Mouse (Mus musculus) thymus, postnatal 36 days (tissue): Measurements from ENCODE around the gene Sipa1l3.

Source experiments
- DNase-seq, 2 experiments: peaks; one replicate each; pipeline ENCODE4 v3.0.0; 2022; ENCODE audit warnings: mixed read lengths in 2 of 2

Gene Sipa1l3

DNA sequence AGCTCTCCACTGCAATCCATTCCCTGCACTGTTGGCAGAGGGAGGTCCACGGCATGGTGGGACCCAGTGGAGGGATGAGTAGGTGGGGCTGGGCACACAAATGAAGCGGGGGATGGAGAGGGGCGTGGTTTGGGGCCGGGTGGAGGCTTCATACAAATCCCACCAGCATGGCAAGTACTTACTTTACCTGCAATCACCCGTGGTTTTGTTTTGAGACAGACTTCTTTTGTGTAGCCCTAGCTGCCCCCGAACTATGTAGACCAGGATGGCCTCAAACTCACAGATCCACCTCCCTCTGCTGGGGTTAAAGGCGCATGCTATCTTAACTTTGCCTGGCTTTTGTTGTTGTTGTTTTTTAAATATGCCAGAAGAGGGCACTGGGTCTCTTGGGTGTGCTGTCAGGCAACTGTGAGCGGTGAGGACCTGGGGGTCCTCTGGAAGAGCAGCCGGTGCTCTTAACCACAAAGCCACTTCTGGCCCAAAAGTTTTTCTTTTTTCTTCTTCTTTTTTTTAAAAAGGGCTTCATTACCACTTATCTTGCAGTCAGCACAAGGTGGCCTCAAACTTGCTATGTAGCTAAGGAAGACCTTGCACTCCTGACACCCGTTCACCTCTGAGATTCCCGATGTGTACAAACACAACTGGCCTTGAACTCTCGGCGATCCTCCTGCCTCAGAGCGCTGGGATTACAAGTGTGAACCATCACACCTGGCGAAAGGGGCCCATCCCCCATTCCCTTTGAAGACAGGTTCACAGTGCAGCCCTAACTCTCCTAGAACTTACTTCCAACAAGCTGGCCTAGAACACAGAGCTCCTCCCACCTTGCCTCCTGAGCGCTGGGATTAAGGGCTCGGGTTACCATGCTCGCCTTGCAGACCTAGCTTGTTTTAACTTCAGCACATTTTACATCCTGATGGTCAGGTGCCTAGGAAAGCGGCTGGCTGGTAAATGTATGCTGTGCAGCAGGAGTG lies 198.8 kb downstream of the Sipa1l3 start:
- peak; percentile 43 to 63 for DNase-seq

DNA sequence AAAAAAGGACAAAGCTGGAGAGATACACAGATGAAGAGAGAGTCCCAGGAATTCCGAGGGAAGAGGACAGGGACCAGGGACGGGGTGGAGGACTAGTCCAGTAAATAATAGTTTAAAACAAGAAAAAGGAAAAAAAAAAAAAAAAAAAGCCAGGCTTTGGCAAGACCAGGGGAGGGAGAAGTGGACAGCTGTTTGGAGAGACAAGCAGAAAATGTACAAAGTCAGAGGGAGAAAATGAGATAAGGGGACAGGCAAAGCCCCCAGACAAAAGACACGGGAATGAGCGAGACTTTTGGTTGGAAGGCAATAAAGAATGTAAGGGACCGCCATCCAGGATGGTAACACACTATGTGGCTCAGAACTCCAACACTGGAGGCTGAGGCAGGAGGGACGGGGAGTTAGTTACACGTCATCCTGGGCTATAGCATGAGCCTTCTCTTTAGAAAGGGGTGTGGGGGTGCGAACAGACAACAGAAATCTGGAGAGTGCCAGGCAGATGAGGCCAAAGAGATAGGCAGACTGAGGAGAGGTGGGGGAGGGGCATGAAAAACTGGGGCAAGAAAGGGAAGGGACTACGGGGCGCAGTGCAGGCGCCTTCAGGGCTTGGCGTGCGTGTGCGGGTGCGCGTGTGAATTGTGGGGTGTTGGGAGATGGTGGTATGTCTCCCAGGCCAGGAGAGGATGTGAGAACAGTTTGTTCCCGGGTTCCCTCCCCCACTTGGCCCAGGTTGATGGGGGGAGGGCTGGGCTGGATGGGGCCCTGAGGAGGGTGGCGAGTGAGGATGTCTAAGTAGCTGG lies 200.1 kb downstream of the Sipa1l3 start:
- peak; percentile 43 to 51 for DNase-seq

DNA sequence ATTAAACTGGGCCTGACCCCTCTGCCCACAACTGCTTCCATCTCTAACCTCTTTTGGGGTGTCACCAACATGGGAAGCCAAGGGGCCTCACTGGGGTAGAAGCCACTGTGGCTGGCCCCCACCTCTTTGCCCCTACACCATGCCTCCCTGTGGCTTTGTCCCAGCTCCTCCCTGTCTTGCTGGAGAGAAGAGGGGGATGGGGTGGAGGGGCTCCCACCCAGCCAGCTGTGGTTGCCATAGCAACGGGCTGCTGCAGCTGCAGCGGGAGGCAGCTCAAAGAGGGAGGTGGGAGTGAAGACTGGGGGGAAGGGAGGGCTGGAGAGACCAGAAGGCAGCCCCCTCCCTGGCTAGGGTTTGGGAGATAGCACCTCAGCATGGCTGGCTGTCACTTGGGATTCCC lies 200.9 kb downstream of the Sipa1l3 start:
- peak; percentile 52 to 77 for DNase-seq

DNA sequence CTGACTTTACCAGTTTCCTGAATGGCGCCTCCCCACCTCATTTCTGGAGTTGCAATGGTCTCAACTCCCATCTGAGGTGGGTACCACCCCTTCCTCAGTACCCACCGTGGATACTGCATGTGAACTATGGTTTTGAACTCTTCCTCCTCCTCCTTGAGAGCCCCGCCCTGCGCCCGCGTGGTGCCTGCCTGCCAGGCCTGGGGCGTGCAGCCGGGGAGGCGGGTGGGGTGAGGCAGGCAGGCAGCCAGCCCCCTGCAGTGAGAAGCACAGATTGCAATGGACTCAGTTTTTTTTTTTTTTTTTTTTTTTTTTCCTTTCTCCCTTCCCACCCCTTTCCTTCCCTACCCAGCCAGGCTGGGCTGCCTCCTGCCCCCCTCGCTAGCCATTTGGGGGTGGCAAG lies 201.5 kb downstream of the Sipa1l3 start:
- DNase-seq, result peak; percentile 38 to 70

DNA sequence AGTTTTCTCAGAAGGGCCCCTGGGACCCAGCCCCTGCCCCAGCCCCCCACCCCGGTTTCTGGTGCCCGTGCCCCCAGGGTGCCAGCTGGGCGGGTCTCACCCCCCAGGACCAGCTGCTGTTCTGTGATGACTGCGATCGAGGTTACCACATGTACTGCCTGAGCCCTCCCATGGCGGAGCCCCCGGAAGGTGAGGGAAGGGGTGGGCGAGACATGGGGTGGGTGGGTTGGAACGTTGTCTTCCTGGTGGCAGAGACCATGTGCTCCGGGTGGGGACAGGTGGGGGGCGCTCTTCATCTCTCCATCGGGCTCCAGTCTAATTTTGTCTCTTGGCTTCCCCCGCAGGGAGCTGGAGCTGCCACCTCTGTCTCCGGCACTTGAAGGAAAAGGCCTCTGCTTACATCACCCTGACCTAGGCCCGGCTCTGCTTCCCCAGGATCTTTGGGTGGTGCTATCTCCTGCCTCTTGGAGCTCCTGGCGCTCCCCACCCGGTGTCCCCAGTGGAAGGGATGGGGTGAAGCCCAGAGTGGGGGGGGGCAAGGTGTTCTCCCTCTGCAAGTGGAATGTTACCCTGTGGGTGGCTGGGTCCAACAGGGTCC lies 202.2 kb downstream of the Sipa1l3 start:
- DNase-seq, result no peak

DNA sequence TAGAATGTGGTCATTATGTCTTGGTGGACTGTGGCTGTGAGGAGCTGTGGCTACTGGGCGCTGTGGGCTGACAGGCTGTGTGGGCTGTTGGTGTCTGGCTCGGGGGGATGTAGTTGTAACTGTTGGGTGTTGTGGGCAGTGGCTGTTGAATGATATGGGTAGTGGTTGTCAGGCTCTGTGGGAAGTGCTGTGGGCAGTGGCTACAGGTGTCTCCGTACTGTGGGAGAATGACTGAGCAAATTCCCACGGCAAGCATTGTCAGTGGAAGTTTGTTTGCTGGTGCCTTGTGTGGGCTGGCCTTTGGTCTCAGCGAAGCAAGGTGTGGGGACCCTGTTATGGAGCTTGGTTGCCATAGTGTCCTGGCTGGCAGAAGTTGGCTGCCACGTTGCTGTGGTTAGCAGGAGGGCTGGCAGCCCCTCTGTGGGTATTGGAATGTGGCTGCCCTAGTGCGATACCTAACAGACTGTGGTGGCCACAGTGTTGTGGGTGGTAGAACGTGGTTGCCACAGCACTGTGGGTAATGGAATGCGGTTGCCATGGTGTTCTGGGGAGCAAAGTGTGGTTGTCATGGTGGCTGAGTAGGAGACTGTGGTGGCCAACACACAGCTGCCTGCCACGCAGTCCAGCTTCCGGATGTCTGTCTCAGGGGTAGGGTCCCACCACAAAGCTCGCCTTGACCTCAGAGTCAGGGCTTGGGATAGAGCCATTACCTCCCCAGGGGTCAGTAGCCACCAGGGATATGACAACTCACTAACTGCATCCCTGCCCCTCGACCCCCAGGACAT lies 203.4 kb downstream of the Sipa1l3 start:
- DNase-seq, result no peak

DNA sequence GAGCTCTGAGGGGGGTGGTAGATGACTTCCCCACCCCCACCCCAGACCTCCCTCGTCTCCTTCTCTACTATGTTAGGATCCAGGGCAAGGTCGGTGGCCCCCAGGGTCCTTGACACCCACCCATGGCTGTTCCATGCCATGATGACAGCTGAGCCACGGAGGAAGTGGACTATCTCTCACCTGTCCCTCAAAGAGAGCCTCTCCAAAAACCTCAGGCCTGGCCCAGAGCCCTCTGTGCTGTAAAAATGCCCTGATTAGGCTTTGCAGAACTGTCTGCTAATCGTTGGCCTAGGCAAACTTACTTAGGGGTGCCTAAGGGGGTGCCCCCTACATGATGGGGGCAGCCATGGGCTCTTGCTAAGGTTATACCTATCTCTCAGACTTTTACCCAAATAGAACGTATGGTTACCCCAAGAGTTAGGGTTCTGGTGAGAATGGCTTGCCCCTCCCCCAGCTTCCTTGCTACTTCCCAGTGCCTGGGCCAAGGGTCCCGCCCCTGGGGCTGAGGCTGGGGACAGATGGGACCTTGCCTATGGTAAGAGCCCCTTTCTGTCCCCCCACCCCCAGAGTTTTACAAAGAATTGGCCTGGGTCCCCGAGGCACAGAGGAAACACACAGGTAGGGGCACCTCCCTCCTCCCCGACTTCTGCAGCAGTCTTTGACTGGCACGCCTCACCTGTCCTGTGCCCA lies 204.7 kb downstream of the Sipa1l3 start:
- DNase-seq, result no peak

DNA sequence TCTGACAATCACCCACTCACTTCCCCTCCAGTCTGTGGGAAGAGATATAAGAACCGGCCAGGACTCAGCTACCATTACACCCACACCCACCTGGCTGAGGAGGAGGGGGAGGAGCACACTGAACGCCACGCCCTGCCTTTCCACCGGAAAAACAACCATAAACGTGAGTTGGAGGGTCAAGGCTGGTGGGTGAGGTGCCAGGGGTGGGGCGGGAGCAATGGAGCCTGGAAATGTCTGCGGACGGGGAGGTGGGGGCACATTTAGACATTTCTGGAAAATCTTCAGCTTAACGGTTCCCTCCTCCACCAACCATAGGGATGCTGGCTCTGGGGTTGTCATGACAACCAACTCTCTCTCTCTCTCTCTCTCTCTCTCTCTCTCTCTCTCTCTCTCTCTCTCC lies 205.4 kb downstream of the Sipa1l3 start:
- no peak for DNase-seq

DNA sequence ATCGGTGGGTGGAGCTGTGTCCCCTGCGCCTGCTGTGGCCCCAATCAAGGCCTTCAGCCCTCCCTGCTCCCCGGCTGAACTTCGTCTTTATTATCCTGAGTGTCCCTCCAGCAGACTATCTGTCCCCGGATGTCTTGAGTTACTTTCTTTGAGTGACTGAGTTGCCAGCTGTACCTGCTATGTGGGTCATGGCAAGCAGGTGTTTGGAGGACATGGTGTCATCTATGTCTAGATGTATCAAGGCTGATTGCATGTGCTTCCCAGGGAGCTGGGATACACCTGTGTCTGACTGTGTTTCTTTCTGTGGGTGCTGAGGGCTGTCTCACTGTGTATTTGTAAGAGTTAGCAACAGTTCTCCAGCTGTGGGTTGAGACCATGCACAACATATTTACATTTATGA lies 208.7 kb downstream of the Sipa1l3 start:
- DNase-seq, result peak in 1 of 2 experiments; percentile 49

DNA sequence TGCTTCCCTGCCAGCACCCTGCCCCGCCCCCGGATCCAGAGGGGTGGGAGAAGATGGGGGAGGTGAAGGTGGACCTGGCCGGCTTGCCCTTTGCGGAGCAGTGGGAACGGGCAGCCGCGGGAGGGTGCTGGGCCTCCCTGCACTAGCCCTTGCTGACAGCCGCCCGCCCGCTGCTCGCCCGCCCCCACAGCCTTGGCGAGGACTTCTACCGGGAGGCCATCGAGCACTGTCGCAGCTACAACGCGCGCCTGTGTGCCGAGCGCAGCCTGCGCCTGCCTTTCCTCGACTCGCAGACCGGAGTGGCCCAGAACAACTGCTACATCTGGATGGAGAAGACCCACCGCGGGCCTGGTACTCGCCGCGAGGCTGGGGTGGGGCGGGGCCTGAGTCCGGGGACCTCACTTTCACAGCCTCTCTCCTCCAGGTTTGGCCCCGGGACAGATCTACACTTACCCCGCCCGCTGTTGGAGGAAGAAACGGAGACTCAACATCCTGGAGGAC lies 209.2 kb downstream of the Sipa1l3 start:
- peak; percentile 48 to 60 for DNase-seq

DNA sequence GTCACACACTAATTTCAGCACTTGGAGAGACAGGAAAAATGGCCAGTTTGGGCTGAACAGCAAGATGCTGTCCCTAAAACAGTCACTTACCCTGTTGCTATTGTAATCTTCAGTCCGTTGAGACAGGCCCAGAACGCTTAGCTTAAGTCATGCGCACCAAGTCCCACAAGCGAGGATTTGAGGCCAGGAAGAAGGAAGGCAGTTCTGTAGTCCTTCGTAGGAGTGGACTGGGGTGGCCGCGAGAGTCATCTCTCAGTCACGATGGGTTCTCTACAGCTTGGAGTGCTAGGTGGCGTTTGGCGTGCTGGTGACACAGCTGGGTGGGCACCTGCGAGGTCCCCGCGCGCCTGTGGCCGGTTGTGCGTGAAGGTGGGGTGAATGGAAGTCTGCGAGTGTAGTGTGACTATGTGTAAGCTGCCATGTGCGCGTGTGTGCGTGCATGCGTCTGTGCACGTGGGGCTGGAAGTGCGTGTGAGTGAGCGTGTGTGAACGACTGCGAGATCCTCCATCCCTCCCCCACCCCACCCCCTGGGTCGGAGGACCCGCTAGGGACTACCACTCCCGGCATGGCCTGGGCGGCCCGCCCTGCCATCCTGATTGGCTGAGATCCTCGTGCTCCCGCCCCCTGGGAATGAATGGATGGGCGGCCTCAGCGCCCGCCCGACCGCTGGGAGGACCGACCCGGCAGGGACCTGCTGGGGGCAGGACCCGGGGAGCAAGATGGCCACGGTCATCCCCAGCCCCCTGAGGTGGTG lies 210.9 kb downstream of the Sipa1l3 start:
- peak; percentile 82 to 84 for DNase-seq

DNA sequence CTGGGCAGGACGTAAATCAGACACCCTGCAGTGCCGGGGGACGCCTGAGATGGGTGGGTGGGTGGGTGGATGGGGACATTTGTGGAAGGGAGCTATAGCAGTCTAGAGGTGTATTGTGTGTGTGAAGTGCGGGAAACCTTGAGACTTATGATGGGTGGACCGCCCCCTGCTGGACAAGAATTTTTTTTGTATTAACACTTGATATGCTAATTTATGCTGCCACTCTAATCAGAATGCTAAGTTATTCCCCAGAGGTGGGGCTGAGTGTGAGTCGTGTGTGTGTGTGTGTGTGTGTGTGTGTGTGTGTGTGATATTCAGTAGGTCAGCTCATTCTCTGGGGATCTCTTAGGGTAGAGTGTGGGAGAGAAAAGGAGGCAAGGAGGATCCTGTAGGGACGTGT lies 211.8 kb downstream of the Sipa1l3 start:
- no peak for DNase-seq

DNA sequence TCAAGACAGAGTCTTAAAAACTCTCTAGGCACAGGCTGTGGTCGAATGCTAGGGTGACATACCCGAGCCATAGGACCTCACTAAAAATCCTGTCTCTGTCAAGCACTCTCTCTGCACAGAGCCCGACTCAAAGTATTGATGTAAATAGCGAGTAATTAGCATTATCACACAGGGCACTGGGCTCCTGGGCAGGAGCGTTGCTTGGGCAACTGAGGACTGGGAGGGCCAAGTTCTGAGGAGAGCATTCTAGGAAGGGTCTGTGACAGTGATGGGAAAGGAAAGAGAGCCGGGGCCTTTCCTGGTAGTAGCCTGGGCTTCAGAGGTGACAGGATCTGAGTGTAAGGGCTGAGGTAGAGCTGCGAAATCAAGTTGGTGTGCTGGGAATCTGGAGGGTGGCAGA lies 212.3 kb downstream of the Sipa1l3 start:
- DNase-seq, result no peak

DNA sequence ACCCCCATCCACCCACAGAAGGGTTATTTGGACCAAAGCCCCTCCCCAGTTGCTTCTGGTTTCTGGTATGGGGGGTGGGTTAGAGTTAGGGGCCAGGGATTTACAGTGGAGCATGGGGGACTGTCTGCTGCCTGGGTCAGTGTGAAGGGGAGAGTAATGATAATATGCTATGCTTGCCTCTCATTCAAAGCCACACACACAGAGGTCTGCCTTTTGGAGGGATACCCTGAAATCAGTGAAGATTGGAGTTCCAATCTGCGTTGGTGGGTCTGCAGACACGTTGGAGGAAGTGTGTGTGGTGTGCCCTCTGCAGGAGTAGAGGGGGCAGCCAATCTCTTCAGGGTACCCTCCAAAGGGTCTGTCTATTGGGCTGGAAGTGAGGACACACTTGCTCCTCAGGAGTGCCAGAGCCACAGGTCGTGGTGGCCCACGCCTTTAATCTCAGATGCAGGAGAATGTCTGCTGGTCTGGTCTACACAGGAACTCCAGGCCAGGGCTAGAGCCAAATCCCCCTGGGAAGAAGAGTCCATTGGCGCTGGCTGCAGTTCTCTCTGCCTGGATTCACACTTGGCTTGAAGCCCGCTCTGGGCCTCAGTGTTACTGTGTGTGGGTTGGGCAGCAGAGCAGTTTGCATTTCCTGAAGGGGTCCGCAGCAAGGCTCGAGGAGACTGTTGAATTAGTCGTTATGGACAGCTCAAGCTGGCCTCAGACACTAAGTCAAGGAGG lies 213.0 kb downstream of the Sipa1l3 start:
- DNase-seq, result no peak

DNA sequence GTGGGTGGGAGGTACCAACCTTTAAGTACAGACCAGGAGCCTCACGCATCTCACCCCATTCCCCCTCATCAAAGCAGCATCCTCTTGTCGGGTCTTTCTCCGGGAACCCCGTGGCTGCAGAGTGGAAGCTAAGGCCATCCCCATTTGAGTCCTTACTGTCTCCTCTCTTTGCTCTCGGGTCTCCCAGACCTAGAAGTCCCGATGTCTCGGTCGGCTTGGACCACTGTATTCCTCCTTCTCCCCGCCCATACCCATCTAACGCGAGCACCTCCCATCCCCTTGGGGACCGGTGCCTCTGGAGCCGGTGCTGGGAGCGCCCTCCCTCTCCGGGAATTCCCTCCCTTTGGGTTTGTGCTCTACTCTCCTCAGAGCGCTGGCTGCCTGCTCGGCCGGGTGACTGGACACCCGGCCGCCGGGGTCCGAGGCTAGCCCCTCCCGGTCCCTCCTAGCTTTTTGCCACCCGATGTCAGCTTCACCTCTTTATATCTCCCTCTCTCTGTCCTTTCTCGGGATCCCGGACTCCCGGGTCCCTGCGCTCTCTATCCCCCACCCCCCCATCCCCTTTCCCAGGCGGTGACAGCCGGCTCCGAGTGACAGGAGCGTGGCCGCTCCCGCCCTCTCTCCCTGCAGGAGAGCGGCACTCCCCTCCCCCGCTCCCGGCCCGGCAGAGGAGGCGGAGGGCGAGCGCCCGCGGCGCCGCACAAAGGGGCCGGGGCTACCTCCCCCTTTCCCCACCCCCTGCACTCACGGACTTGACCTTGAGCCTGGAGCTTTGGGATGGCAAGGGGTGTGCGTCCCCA lies 213.8 kb downstream of the Sipa1l3 start:
- peak in 1 of 2 experiments; percentile 26 for DNase-seq

DNA sequence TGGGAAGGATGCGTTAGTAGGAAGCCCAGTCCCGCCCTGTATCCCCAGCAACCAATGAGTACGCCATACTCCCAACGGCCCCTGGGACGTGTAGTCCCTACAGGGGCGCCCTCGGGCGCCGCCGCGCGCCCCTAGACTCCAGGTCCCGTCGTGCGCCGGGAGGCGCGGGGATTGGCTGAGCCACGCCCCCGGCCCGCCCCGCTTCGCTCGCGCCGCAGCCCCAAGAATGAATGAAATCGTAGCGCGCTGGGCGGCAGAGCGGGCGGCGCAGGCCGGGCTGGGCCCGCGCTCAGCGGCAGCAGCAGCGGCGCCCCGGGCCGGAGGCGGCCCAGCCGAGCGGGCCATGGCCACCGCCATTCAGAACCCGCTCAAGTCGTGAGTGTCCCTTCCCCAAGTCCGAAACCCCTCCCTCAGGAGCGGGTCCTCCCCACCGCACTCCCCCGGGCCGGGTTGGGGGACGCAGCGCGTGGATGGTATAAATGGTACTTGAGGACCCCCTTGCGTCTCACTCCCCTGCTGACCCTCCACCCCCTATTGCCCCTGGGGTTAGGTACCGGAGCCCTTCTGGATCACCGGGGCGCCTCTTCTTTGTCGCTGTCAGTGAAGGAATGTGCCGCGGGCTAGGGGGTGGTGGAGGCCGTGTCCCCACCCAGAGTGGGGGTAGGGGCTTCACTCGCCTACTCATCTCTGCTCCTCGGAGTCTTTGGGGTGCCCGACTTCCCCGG lies 214.5 kb downstream of the Sipa1l3 start, which contains the start of gene Dpf1:
Dpf1 (plus strand) TSS at position 214 of the 725 bp plus-strand sequence.
- DNase-seq, result peak; percentile 75 to 85

DNA sequence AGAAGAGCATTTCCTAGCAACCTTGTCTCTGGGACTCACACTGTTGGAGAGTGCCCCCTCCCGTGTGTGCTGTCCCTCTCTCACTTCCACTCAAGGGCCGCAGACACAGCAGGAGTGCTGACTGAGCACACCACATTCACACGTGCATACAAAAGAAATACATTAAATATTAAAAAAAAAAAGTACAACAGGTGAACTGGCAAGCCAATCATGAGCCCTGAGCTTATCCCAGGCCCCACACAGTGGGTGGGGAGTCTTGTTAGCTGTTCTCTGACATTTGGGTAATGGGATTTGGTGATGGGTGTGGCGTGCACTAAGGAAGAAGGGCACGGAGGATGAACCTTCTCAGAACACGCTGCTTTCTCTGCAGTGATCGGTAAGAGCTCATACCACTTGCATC lies 215.8 kb downstream of the Sipa1l3 start:
- no peak for DNase-seq

DNA sequence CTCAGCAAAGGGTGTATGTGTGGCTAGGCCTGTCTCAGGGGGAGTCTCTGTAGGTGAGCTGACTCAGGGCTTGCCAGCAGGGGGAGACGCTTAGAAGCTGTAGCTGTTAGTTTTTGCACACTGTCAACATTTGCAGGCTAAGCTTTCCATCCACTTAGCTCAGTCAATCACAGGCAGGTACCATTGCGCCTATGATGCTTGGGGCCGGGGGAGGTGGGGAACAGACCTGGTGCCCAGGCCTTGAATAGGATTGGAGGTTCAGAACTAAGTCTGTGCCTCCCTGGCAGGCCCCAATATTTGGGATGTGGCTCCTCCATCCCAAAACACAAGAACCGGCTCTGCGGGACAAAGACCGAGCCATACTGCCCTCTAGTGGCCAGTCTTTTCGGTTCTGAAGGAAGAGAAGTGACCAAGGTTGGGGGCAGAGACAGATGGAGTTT lies 217.3 kb downstream of the Sipa1l3 start:
- DNase-seq, result peak; percentile 66 to 73
